In genomic region chr3:78863005-78863404, GRCm38 (mm10) we compare ENCODE assay signal across 30 mouse cellular contexts.
"Had no signal": no experiment of that assay in that cellular context is flagged by ENCODE, and none has a peak within 500 bp of the region (broad histone marks: within the 10 kb centered on the region; RNA-seq: fewer than 3 reads in every experiment).

No protein-coding gene starts in this region.

- H3K4me2 ChIP-seq: limb, embryonic 12.5 days; limb, embryonic 13.5 days; limb, embryonic 15.5 days; liver, embryonic 11.5 days; liver, embryonic 12.5 days; liver, embryonic 13.5 days; liver, embryonic 15.5 days; lung, embryonic 14.5 days; lung, embryonic 15.5 days; midbrain, embryonic 11.5 days; midbrain, embryonic 12.5 days; midbrain, embryonic 13.5 days; midbrain, embryonic 15.5 days had no signal

- H3K9ac ChIP-seq: limb, embryonic 12.5 days; limb, embryonic 13.5 days; limb, embryonic 15.5 days; liver, embryonic 12.5 days; liver, embryonic 13.5 days; liver, embryonic 14.5 days; liver, embryonic 15.5 days; liver, postnatal 0 days; lung, embryonic 14.5 days; lung, embryonic 15.5 days; midbrain, embryonic 12.5 days; midbrain, embryonic 13.5 days; midbrain, embryonic 15.5 days had no signal

- H3K9me3 ChIP-seq: limb, embryonic 10.5 days; limb, embryonic 12.5 days; limb, embryonic 13.5 days; limb, embryonic 15.5 days; liver, embryonic 12.5 days; liver, embryonic 13.5 days; liver, embryonic 15.5 days; lung, embryonic 15.5 days; megakaryocyte, embryonic 14.5 days; midbrain, embryonic 10.5 days; midbrain, embryonic 12.5 days; midbrain, embryonic 13.5 days; midbrain, embryonic 15.5 days had no signal

- H3K4me1 ChIP-seq: limb, embryonic 10.5 days; limb, embryonic 12.5 days; limb, embryonic 13.5 days; limb, embryonic 15.5 days; liver, embryonic 12.5 days; liver, embryonic 13.5 days; liver, embryonic 15.5 days; lung, embryonic 15.5 days; megakaryocyte, embryonic 14.5 days; midbrain, embryonic 15.5 days had no signal

- H3K4me3 ChIP-seq: left cerebral cortex, adult 2 months; limb, embryonic 10.5 days; limb, embryonic 12.5 days; limb, embryonic 13.5 days; limb, embryonic 15.5 days; liver, embryonic 12.5 days; liver, embryonic 13.5 days; liver, embryonic 15.5 days; lung, embryonic 15.5 days; megakaryocyte, embryonic 14.5 days; midbrain, embryonic 10.5 days; midbrain, embryonic 12.5 days; midbrain, embryonic 13.5 days; midbrain, embryonic 15.5 days; myocyte had no signal

- H3K27me3 ChIP-seq: limb, embryonic 12.5 days; limb, embryonic 13.5 days; limb, embryonic 15.5 days; liver, embryonic 12.5 days; liver, embryonic 13.5 days; liver, embryonic 15.5 days; lung, embryonic 15.5 days; megakaryocyte, embryonic 14.5 days; midbrain, embryonic 12.5 days; midbrain, embryonic 13.5 days; midbrain, embryonic 15.5 days had no signal

- H3K27ac ChIP-seq: left cerebral cortex, adult 2 months; limb, embryonic 10.5 days; limb, embryonic 12.5 days; limb, embryonic 13.5 days; limb, embryonic 15.5 days; liver, embryonic 12.5 days; liver, embryonic 13.5 days; liver, embryonic 14.5 days; liver, embryonic 15.5 days; lung, embryonic 15.5 days; macrophage; midbrain, embryonic 10.5 days; midbrain, embryonic 12.5 days; midbrain, embryonic 13.5 days; midbrain, embryonic 15.5 days had no signal

- DNase-seq: left cerebral cortex, postnatal 4 days; liver; liver, embryonic 13.5 days; liver, postnatal 0 days; lung, adult 18-20 months; lung, adult 2 months; lung, embryonic 14.5 days; lung, postnatal 10 days; lung, postnatal 14 days; lung, postnatal 36 days; lung, postnatal 4 days; midbrain, embryonic 14.5 days had no signal

- H3K36me3 ChIP-seq: limb, embryonic 10.5 days; limb, embryonic 12.5 days; limb, embryonic 13.5 days; limb, embryonic 15.5 days; liver, embryonic 12.5 days; liver, embryonic 13.5 days; liver, embryonic 15.5 days; lung, embryonic 15.5 days; midbrain, embryonic 10.5 days; midbrain, embryonic 12.5 days; midbrain, embryonic 13.5 days; midbrain, embryonic 15.5 days had no signal
